Mouse (Mus musculus) kidney, embryonic 14.5 days (tissue): ENCODE measurements around the gene Atp6ap1l. TPM values are rescaled to one million over a fixed set of nuclear protein-coding genes. Genes with fewer than 3 reads are reported as not detected.
A peak's percentile ranks its signal among the peaks of the same experiment; 100 is the strongest.
"Not testable (repeated sequence)": the region's sequence is repeated elsewhere in the genome, so short reads cannot be mapped to it uniquely, and the experiment has no call there.

Source experiments
- ATAC-seq: fragments of 200-750 bp; cut with Nextera tagmentation; 2 replicates; pipeline ENCODE4 v1.8.0; 2017; ENCODE audit warnings: moderate number of reproducible peaks, mild to moderate bottlenecking, moderate TSS enrichment, moderate library complexity; ENCODE audit not compliant: low FRiP score, low TSS enrichment
- H3K27ac ChIP-seq: fragments of 300-500 bp; sonication (generic); 2 replicates; pipeline ENCODE4 v1.5.1; 2014; ENCODE audit warnings: low read depth, mild to moderate bottlenecking, low read length, moderate library complexity, mixed read lengths
- H3K27me3 ChIP-seq: fragments of 300-500 bp; sonication (generic); 2 replicates; pipeline ENCODE4 v1.6.1; 2014; ENCODE audit warnings: mild to moderate bottlenecking, low read length; ENCODE audit not compliant: control insufficient read depth, insufficient read depth
- H3K36me3 ChIP-seq: fragments of 300-500 bp; sonication (generic); 2 replicates; pipeline ENCODE4 v1.6.1; 2014; ENCODE audit warnings: low read length, mixed read lengths; ENCODE audit not compliant: control insufficient read depth, insufficient read depth
- H3K4me1 ChIP-seq: fragments of 300-500 bp; sonication (generic); 2 replicates; pipeline ENCODE4 v1.6.1; 2014; ENCODE audit warnings: low read length, mixed read lengths; ENCODE audit not compliant: control insufficient read depth, insufficient read depth
- H3K4me2 ChIP-seq: fragments of 300-500 bp; sonication (generic); replicated peaks from 2 replicates; pipeline ENCODE4 v1.6.1; 2014; ENCODE audit warnings: low read depth, mild to moderate bottlenecking, low read length
- H3K4me3 ChIP-seq: fragments of 300-500 bp; sonication (generic); 2 replicates; pipeline ENCODE4 v1.5.1; 2014; ENCODE audit warnings: mild to moderate bottlenecking, low read length
- H3K9ac ChIP-seq: fragments of 300-500 bp; sonication (generic); 2 replicates; pipeline ENCODE4 v1.6.1; 2014; ENCODE audit warnings: low read depth, mild to moderate bottlenecking, low read length, moderate library complexity
- H3K9me3 ChIP-seq: fragments of 300-500 bp; sonication (generic); 2 replicates; pipeline ENCODE4 v1.6.1; 2016; ENCODE audit warnings: low read length; ENCODE audit not compliant: control insufficient read depth
- WGBS: fragments of 180-500 bp; shearing (Covaris S2); extraction: QIAGEN DNeasy Blood & Tissue Kit; methylation state at CpG from one replicate; pipeline ENCODE4 v1.1.7; 2014; 5-methylcytosine and 5-hydroxymethylcytosine counted together
- polyA plus RNA-seq: library from polyadenylated mRNA; unstranded; fragments of >200 nt; fragmentation: Nextera tagmentation; extraction: Ambion mirVana; gene quantifications from 2 replicates; pipeline ENCODE4 v1.2.1, GENCODE M21; 2014

Atp6ap1l gene
- not detected in 2 replicates for polyA plus RNA-seq

DNA sequence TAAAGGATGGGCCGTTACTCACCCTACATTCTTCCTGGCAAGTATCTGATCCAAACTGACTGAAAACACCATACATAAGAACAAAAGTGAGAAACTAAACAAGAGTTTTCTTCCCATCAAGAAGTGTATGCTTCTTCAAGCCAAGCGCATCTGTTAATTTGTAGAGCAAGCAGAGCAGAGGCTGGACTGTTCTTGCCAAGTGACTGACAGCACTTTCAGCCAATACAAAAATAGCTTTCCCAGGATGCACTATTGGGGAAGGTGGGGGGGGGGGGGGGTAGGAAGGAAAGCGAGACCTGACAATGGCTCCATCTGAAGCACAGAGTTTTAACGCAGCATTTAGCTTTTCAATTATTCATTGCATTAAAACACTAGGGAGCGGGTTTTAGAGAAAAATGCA, at the start of gene Atp6ap1l:
TSS of gene Atp6ap1l (minus strand) at position 180 of the 400 bp plus-strand sequence.
- Histone ChIP-seq H3K27me3 (no peaks in the 10 kb centered on the region), H3K27ac (no peak within 1 kb of the TSS), H3K9ac (no peak within 1 kb of the TSS), H3K4me3 (no peak within 1 kb of the TSS), H3K4me2 (no peak within 1 kb of the TSS), H3K36me3 (no peaks in the 10 kb centered on the region), H3K4me1 (no peaks in the 10 kb centered on the region), H3K9me3 (no peaks in the 10 kb centered on the region)
- WGBS: 93% methylated on average over 5 of the region's 5 CpGs
- ATAC-seq: no peak

- no peaks in the 10 kb centered on the region for H3K4me1 ChIP-seq
- no peak overlapping the region for H3K4me2 ChIP-seq
- WGBS: 87% methylated on average over 5 of the region's 5 CpGs
- no peak overlapping the region for H3K27ac ChIP-seq
- ATAC-seq: no peak
- H3K4me3 ChIP-seq: no peak overlapping the region
- no peaks in the 10 kb centered on the region for H3K27me3 ChIP-seq
- H3K36me3 ChIP-seq: no peaks in the 10 kb centered on the region
- H3K9ac ChIP-seq: no peak overlapping the region
- no peaks in the 10 kb centered on the region for H3K9me3 ChIP-seq
These were observed 34.4 kb upstream of the Atp6ap1l start for GRCm38 (mm10) chr13:90939600-90939999.

GRCm38 (mm10) chr13:90939192-90939591, 34.0 kb upstream of the Atp6ap1l start:
- 60% methylated on average over 6 of the region's 6 CpGs for WGBS
- H3K4me2 ChIP-seq: no peak overlapping the region
- no peak overlapping the region for H3K4me3 ChIP-seq
- H3K9me3 ChIP-seq: no peaks in the 10 kb centered on the region
- no peak overlapping the region for H3K9ac ChIP-seq
- no peak for ATAC-seq
- no peak overlapping the region for H3K27ac ChIP-seq
- H3K4me1 ChIP-seq: no peaks in the 10 kb centered on the region
- H3K27me3 ChIP-seq: no peaks in the 10 kb centered on the region
- H3K36me3 ChIP-seq: no peaks in the 10 kb centered on the region

- no peaks in the 10 kb centered on the region for H3K36me3 ChIP-seq
- ATAC-seq: no peak
These were observed 30.7 kb upstream of the Atp6ap1l start for GRCm38 (mm10) chr13:90935852-90936251.

DNA sequence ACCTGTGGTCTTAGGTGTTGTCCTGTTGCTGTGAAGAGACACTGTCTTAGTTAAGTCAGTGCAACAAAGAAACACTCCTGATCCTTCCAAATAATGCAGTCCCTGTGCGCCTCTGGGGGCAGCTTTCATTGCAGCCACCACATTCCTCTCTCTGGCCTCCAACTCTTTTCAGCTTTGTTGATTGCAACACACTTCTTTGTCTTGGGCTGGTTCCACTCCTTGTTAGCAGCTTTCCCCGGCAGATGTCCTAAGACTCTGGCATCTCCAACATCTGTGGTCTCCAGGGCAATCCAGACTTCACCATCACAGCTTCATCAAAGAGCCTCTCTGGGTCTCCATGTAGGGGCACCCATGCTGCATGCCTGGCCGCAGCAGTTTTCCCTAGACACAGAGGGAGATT, 28.1 kb upstream of the Atp6ap1l start:
- Histone ChIP-seq H3K4me3 (no peak overlapping the region), H3K9me3 (no peaks in the 10 kb centered on the region), H3K9ac (no peak overlapping the region), H3K27ac (no peak overlapping the region), H3K27me3 (no peaks in the 10 kb centered on the region), H3K4me1 (no peaks in the 10 kb centered on the region), H3K36me3 (peaks cover 3% of the 10 kb centered on the region; the same call in 1 of the 2 replicates), H3K4me2 (no peak overlapping the region)
- ATAC-seq: no peak
- 86% methylated on average over 3 of the region's 3 CpGs for whole genome bisulfite sequencing

More at GRCm38 (mm10) chr13:90935852-90936251, 30.7 kb upstream of the Atp6ap1l start:
- H3K9ac ChIP-seq: no peak overlapping the region
- no peaks in the 10 kb centered on the region for H3K4me1 ChIP-seq
- 85% methylated on average over 7 of the region's 7 CpGs for WGBS
- H3K4me2 ChIP-seq: no peak overlapping the region
- no peaks in the 10 kb centered on the region for H3K9me3 ChIP-seq
- H3K27ac ChIP-seq: no peak overlapping the region
- H3K4me3 ChIP-seq: no peak overlapping the region
- no peaks in the 10 kb centered on the region for H3K27me3 ChIP-seq

DNA sequence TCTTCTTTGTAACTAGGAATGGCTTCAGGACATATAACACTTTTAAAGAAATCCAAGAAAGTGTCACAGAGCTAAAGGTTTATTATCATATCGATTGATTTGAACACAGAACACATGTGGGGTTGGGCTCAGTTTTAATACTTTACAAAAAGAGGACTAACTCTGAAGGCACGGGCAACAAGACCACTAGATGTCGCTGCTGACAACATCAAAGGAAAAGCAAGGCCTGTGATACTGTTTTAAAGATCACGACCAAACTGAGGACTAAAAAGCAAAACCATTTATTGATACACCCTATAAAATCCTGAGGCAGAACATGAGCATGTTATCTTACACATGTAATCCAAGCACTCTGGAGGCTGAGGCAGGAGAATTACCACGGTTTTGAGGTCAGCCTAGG, 24.7 kb upstream of the Atp6ap1l start:
- no peak overlapping the region for H3K27ac ChIP-seq
- no peaks in the 10 kb centered on the region for H3K27me3 ChIP-seq
- 23% methylated on average over 5 of the region's 5 CpGs for WGBS
- no peak overlapping the region for H3K4me2 ChIP-seq
- no peaks in the 10 kb centered on the region for H3K9me3 ChIP-seq
- no peaks in the 10 kb centered on the region for H3K4me1 ChIP-seq
- H3K4me3 ChIP-seq: no peak overlapping the region
- peaks cover 33% of the 10 kb centered on the region for H3K36me3 ChIP-seq
- no peak overlapping the region for H3K9ac ChIP-seq
- ATAC-seq: 0 out of 2 replicates have a peak, but pooled peaks have one; percentile 26

DNA sequence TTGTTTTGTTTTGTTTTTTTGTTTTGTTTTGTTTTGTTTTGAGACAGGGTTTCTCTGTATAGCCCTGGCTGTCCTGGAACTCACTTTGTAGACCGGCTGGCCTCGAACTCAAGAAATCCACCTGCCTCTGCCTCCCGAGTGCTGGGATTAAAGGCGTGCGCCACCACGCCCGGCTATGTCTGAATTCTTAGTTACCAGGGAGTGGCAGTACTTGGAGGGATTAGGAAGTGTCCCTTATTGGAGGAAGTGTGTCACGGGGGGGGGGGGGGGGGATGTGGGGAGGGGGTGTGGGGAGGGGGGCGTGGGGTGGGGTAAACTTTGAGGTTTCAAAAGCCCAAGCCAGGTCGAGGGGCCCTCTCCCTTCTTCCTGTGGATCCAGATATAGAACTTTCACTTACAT, 23.1 kb upstream of the Atp6ap1l start:
- not testable (repeated sequence) for H3K9ac ChIP-seq, ATAC-seq, H3K4me1 ChIP-seq, H3K27me3 ChIP-seq, H3K4me3 ChIP-seq, H3K27ac ChIP-seq, H3K4me2 ChIP-seq, H3K9me3 ChIP-seq
- WGBS: 92% methylated on average over 9 of the region's 10 CpGs
- H3K36me3 ChIP-seq: peaks cover 38% of the 10 kb centered on the region

- WGBS: 76% methylated on average over 5 of the region's 5 CpGs
These were observed 21.9 kb upstream of the Atp6ap1l start for GRCm38 (mm10) chr13:90926938-90927633.

GRCm38 (mm10) chr13:90926125-90926765, 21.1 kb upstream of the Atp6ap1l start:
- Histone ChIP-seq H3K9ac (no peak overlapping the region), H3K4me3 (no peak overlapping the region), H3K4me2 (no peak overlapping the region), H3K36me3 (peaks cover 38% of the 10 kb centered on the region), H3K9me3 (no peaks in the 10 kb centered on the region), H3K27ac (no peak overlapping the region), H3K27me3 (no peaks in the 10 kb centered on the region), H3K4me1 (no peaks in the 10 kb centered on the region)
- ATAC-seq: no peak
- 86% methylated on average over 7 of the region's 7 CpGs for WGBS

More at GRCm38 (mm10) chr13:90926938-90927633, 21.9 kb upstream of the Atp6ap1l start:
- H3K4me2 ChIP-seq: no peak overlapping the region
- ATAC-seq: no peak
- no peak overlapping the region for H3K4me3 ChIP-seq
- H3K27me3 ChIP-seq: no peaks in the 10 kb centered on the region
- H3K4me1 ChIP-seq: no peaks in the 10 kb centered on the region
- no peak overlapping the region for H3K27ac ChIP-seq
- H3K9ac ChIP-seq: no peak overlapping the region
- no peaks in the 10 kb centered on the region for H3K9me3 ChIP-seq
- peaks cover 38% of the 10 kb centered on the region for H3K36me3 ChIP-seq
